Mouse (Mus musculus) midbrain, embryonic 12.5 days (tissue): ENCODE data around the gene Fhl3. TPM values are rescaled to one million over a fixed set of nuclear protein-coding genes. Genes with fewer than 3 reads are reported as not detected.
A peak's percentile ranks its signal among the peaks of the same experiment; 100 is the strongest.

Experiments
- ATAC-seq: fragments of 200-750 bp; cut with Nextera tagmentation; 2 replicates; pipeline ENCODE4 v1.8.0; 2017; ENCODE audit warnings: low read depth, moderate TSS enrichment, moderate library complexity; ENCODE audit not compliant: low FRiP score
- H3K27ac ChIP-seq: fragments of 300-500 bp; sonication (generic); replicated peaks from 2 replicates; pipeline ENCODE4 v1.5.1; 2016; ENCODE audit warnings: mild to moderate bottlenecking
- H3K27me3 ChIP-seq: fragments of 300-500 bp; sonication (generic); 2 replicates; pipeline ENCODE4 v1.6.1; 2016; ENCODE audit warnings: mild to moderate bottlenecking
- H3K36me3 ChIP-seq: fragments of 300-500 bp; sonication (generic); 2 replicates; pipeline ENCODE4 v1.6.1; 2016
- H3K4me1 ChIP-seq: fragments of 300-500 bp; sonication (generic); 2 replicates; pipeline ENCODE4 v1.6.1; 2016
- H3K4me2 ChIP-seq: fragments of 300-500 bp; sonication (generic); replicated peaks from 2 replicates; pipeline ENCODE4 v1.6.1; 2016; ENCODE audit warnings: mild to moderate bottlenecking, moderate library complexity
- H3K4me3 ChIP-seq: fragments of 300-500 bp; sonication (generic); 2 replicates; pipeline ENCODE4 v1.5.1; 2016; ENCODE audit warnings: mild to moderate bottlenecking
- H3K9ac ChIP-seq: fragments of 300-500 bp; sonication (generic); replicated peaks from 2 replicates; pipeline ENCODE4 v1.6.1; 2016; ENCODE audit warnings: mild to moderate bottlenecking, moderate library complexity
- H3K9me3 ChIP-seq: fragments of 300-500 bp; sonication (generic); 2 replicates; pipeline ENCODE4 v1.6.1; 2016; ENCODE audit warnings: mild to moderate bottlenecking
- WGBS: fragments of 180-500 bp; shearing (Covaris S2); methylation state at CpG from one replicate; pipeline ENCODE4 v1.1.7; 2016; 5-methylcytosine and 5-hydroxymethylcytosine counted together
- polyA plus RNA-seq: library from polyadenylated mRNA; unstranded; fragments of >200 nt; fragmentation: Nextera tagmentation; extraction: Ambion mirVana; gene quantifications from 2 replicates; pipeline ENCODE4 v1.2.1, GENCODE M21; 2016

The Fhl3 gene
- polyA plus RNA-seq, 1 experiment from 2014 or later = 2.6 TPM

DNA sequence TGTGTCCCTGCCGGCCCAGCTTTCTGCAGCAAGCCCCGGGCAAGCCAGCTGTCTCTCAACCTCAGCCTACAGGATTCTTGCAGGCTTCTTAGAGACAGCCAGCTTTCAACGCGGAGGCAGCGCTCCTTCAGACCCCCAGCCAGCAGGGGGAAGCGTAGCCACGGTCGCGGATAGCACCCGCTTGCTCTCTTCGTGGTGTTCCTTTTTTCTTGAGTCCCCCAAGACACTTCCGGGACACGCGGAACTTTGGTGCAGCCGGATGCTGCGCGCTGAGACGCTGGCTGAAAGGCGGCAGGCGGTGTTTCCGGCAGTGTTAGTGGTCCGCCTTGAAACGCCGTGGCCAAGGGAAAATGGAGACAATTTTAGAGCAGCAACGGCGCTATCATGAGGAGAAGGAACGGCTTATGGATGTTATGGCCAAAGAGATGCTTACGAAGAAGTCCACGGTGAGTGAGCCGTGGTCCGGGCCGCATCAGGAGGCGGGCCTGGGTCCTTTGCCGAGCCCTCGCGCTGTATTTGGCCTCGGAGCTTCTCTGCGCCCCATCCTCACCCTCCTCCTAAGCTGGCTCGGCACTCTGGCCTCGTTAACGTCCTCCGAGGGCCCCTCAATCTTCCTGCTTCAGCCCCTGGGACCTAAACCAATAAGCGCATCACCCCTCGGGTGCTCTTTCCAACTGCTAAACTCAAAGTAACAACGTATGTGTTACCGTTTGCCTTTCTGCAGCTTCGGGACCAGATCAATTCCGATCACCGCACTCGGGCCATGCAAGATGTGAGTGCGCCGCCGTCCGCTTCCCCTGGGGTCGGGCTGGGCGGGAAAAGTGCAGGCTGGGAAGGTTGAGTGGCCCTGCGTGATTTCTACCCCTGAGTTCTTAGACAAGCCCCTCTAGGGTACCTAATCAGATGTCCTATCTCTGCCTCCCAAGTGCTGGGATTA lies 14.3 kb downstream of the Fhl3 start, which contains the start of gene Sf3a3:
Gene Sf3a3 (plus strand): TSS at position 232 of the 937 bp plus-strand sequence.
- H3K4me3 ChIP-seq = peak within 1 kb of the TSS; percentile 93
- H3K36me3 ChIP-seq = peaks cover 36% of the 10 kb centered on the region
- no peaks in the 10 kb centered on the region for H3K9me3 ChIP-seq
- H3K9ac ChIP-seq = peak within 1 kb of the TSS; percentile 94
- H3K27me3 ChIP-seq = peaks cover 9% of the 10 kb centered on the region
- H3K27ac ChIP-seq = peak within 1 kb of the TSS; percentile 54
- under 1% methylated on average over 57 of the region's 57 CpGs for WGBS
- peak; percentile 91 for ATAC-seq
- peak within 1 kb of the TSS; percentile 98 for H3K4me2 ChIP-seq
- H3K4me1 ChIP-seq = peaks cover 21% of the 10 kb centered on the region

- Histone ChIP-seq H3K27me3 (no peaks in the 10 kb centered on the region), H3K4me2 (no peak overlapping the region), H3K36me3 (peaks cover 76% of the 10 kb centered on the region), H3K9me3 (no peaks in the 10 kb centered on the region), H3K27ac (no peak overlapping the region), H3K4me3 (no peak overlapping the region), H3K9ac (no peak overlapping the region), H3K4me1 (peaks cover 15% of the 10 kb centered on the region)
- WGBS = 94% methylated on average over 4 of the region's 4 CpGs
- no peak for ATAC-seq
Observed at GRCm38 (mm10) chr4:124719101-124719500, 18.6 kb downstream of the Fhl3 start.

GRCm38 (mm10) chr4:124726121-124726520 lies 25.6 kb downstream of the Fhl3 start:
- Histone ChIP-seq H3K4me1 (no peaks in the 10 kb centered on the region), H3K27me3 (no peaks in the 10 kb centered on the region), H3K9ac (no peak overlapping the region), H3K9me3 (no peaks in the 10 kb centered on the region), H3K27ac (no peak overlapping the region), H3K4me2 (no peak overlapping the region), H3K36me3 (peaks cover 97% of the 10 kb centered on the region), H3K4me3 (no peak overlapping the region)
- WGBS = 88% methylated on average over 6 of the region's 6 CpGs
- ATAC-seq = no peak

DNA sequence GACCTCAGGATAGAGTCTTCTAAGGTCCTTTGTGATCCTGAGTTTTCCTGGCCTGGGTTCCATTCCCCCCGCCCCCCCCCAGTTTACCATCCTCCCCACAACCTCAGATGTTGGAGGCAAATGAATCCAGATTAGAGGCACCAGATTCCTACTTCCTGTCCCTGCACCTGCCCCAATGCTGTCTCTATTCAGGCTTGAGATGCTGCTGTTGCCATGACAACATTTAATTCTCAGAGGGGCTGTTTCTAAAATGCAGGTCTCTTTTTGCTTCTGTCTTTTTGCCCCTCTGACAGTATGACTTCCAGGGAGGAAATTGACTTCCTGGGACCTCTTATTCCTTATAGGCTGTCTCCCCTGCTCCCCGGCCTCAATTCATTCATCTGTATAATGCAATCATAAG lies 36.5 kb downstream of the Fhl3 start:
- Histone ChIP-seq H3K4me3 (no peak overlapping the region), H3K4me1 (peaks cover under 1% of the 10 kb centered on the region), H3K4me2 (no peak overlapping the region), H3K9me3 (no peaks in the 10 kb centered on the region), H3K9ac (no peak overlapping the region), H3K27ac (no peak overlapping the region; the same call in 1 of the 2 replicates), H3K36me3 (peaks cover 19% of the 10 kb centered on the region), H3K27me3 (no peaks in the 10 kb centered on the region)
- ATAC-seq = no peak
- WGBS = 57% methylated on average over 2 of the region's 2 CpGs

- Histone ChIP-seq H3K36me3 (peaks cover 14% of the 10 kb centered on the region), H3K27ac (no peak overlapping the region)
Observed at GRCm38 (mm10) chr4:124737486-124737885, 37.0 kb downstream of the Fhl3 start.

GRCm38 (mm10) chr4:124738013-124738412 lies 37.5 kb downstream of the Fhl3 start:
- WGBS = 55% methylated on average over 4 of the region's 4 CpGs
- Histone ChIP-seq H3K9me3 (no peaks in the 10 kb centered on the region), H3K27ac (no peak overlapping the region), H3K4me3 (no peak overlapping the region), H3K4me1 (peaks cover 8% of the 10 kb centered on the region), H3K4me2 (no peak overlapping the region), H3K27me3 (no peaks in the 10 kb centered on the region), H3K36me3 (peaks cover 9% of the 10 kb centered on the region), H3K9ac (no peak overlapping the region)
- ATAC-seq = no peak

More at GRCm38 (mm10) chr4:124737486-124737885, 37.0 kb downstream of the Fhl3 start:
- no peaks in the 10 kb centered on the region for H3K9me3 ChIP-seq
- no peak overlapping the region for H3K9ac ChIP-seq
- WGBS = 71% methylated on average over 5 of the region's 5 CpGs
- peaks cover 6% of the 10 kb centered on the region for H3K4me1 ChIP-seq
- no peaks in the 10 kb centered on the region for H3K27me3 ChIP-seq
- H3K4me2 ChIP-seq = no peak overlapping the region
- no peak overlapping the region for H3K4me3 ChIP-seq
- ATAC-seq = no peak

DNA sequence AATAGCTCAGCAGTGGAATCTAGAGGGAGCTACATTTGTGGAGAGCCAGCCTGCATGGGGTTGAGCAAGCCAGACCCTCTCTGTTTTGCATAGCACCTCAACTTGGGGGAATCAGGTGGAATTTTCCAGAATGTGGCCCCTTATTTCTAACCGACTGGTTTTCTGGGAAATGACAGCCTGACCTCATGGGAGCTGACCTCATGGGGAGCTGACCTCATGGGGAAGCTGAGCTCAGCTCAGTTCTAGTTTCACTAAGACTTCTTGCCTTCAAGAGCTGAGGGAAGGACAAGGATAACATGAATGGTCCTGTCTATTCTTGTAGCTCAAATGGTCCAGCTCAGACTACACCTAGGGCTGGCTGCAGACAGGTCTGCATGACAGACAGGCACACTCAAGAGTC lies 38.3 kb downstream of the Fhl3 start:
- WGBS = 66% methylated on average over 1 of the region's 1 CpGs
- 0 out of 2 replicates have a peak, but pooled peaks cover under 1% of the 10 kb centered on the region for H3K36me3 ChIP-seq
- no peak for ATAC-seq

DNA sequence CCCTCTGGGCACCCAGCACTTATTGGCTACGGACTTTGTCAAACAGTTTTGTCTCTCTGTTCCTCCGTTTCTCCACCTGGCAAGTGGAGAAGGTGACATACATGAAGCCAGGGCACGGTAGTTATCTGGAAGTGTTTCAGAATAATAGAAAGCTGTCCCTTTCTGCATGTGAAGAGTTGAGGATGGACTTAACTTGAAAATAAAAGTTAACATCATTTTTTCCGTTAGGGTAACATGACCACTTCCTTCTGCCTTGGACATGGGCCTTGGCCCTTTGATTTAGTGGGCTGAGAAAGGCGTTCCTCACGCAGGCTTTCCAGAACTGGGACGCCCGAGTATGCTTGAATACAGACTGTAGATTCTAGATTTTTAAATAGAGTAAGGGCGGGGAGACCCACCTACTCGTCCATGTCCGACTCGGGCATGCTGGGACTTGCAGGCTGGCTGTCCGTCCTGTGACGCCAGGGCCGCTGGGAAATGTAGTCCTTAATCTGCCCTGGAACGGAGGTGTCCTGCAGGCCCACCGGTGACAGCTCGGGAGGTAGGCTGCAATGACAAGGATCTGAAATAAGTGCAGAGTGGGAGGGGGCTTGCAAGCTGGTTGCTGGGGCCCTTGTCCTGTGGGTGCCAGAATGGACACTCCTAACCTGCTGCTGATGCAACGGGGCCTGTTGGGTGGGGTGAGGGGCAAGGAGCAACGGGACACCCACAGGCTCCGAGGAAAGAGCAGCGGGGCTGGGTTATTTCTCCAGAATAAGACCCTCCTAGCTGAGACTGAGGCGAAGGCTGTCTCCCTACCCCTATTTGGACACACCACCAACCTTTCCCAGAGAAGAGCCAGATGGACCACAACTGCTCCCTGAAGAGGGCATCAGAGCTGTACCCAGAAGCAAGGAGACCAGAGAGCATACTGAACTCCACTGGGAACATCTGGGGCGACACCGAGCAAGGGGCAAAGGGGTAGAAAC lies 41.2 kb downstream of the Fhl3 start, which contains the start of gene Inpp5b:
Gene Inpp5b (plus strand): TSS at position 475 of the 968 bp plus-strand sequence.
- WGBS = 15% methylated on average over 25 of the region's 25 CpGs
- peaks cover 8% of the 10 kb centered on the region for H3K4me1 ChIP-seq
- no peaks in the 10 kb centered on the region for H3K9me3 ChIP-seq
- peak within 1 kb of the TSS; percentile 58 for H3K4me2 ChIP-seq
- ATAC-seq = peak; percentile 92
- peak within 1 kb of the TSS; percentile 55 for H3K9ac ChIP-seq
- H3K36me3 ChIP-seq = peaks cover 8% of the 10 kb centered on the region; the same call in 1 of the 2 replicates
- H3K27me3 ChIP-seq = no peaks in the 10 kb centered on the region
- H3K27ac ChIP-seq = no peak within 1 kb of the TSS
- peak within 1 kb of the TSS; percentile 52 for H3K4me3 ChIP-seq

More for the DNA sequence above, 38.3 kb downstream of the Fhl3 start:
- Histone ChIP-seq H3K4me3 (no peak overlapping the region), H3K27ac (no peak overlapping the region), H3K27me3 (no peaks in the 10 kb centered on the region), H3K4me1 (peaks cover 8% of the 10 kb centered on the region), H3K9ac (no peak overlapping the region), H3K4me2 (no peak overlapping the region), H3K9me3 (no peaks in the 10 kb centered on the region)

DNA sequence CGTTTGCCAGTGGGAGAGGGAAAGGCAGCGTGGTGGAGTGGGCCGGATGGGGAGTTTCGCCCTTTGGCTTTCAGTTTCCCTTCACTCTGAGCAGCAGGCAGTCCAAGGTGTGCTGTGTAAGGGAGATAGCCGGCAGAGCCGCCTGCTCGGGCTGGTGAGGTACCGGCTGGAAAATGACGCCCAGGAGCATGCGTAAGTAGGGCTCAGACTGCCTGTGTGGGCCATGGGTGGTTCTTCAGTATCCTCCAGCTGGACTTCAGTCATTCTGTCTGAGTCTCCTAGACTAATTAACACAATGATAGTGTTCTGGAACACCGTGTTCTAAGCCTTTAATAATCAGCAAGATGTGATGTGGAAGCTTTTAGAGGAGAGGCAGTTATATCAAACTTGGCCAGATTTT lies 42.3 kb downstream of the Fhl3 start:
- WGBS = 86% methylated on average over 11 of the region's 11 CpGs
- no peak for ATAC-seq

DNA sequence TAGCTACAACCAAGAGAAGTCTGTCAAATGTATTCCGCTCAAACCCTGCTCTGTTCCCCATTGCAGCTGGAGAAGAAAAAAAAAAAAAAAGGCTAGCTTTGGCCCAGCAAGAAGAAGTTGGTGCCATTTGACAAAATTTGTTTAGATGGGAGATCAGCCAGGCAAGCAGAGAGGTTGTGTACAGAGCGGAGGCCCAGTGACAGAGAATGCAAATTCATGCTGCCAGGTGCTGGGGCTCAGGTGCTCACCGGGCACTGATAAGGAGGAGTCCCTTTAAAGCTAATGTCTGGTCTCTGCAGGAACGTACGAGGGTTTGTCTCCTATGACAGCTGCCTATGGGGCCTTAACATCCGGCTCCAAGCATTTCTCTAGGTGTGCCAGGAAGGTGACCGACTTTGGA lies 46.1 kb downstream of the Fhl3 start:
- H3K27me3 ChIP-seq = peaks cover 14% of the 10 kb centered on the region
- H3K36me3 ChIP-seq = peaks cover 8% of the 10 kb centered on the region
- no peaks in the 10 kb centered on the region for H3K9me3 ChIP-seq
- no peak overlapping the region for H3K27ac ChIP-seq
- no peak for ATAC-seq
- WGBS = 79% methylated on average over 7 of the region's 7 CpGs
- H3K4me2 ChIP-seq = no peak overlapping the region
- no peak overlapping the region for H3K9ac ChIP-seq
- H3K4me1 ChIP-seq = peaks cover 13% of the 10 kb centered on the region
- no peak overlapping the region for H3K4me3 ChIP-seq

More for the DNA sequence above, 42.3 kb downstream of the Fhl3 start:
- H3K27ac ChIP-seq = no peak overlapping the region
- no peak overlapping the region for H3K9ac ChIP-seq
- no peaks in the 10 kb centered on the region for H3K9me3 ChIP-seq
- H3K27me3 ChIP-seq = no peaks in the 10 kb centered on the region
- H3K4me2 ChIP-seq = no peak overlapping the region
- peaks cover 8% of the 10 kb centered on the region for H3K4me1 ChIP-seq
- H3K36me3 ChIP-seq = peaks cover 8% of the 10 kb centered on the region
- H3K4me3 ChIP-seq = no peak overlapping the region

DNA sequence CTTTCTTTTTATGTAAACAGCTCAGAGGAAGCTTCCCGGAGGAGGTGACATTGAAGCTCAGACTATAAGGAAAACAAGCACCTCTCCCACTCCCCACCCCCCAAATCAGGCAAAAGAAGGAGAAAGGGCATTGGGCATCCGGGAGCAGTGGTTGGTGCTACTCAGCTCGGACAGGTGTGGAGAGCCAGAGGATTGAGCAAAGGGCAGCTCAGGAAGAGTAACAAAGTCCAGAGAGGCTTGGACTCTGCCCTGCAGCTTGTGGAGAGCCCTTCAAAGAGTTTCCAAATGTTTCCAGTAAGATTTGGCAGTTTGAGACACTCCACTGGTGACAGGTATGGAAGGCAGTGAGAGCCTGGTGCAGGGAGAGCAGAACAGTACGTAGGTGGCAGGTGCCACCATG lies 47.4 kb downstream of the Fhl3 start:
- no peak overlapping the region for H3K4me2 ChIP-seq
- ATAC-seq = no peak
- H3K27ac ChIP-seq = no peak overlapping the region
- peaks cover 8% of the 10 kb centered on the region for H3K36me3 ChIP-seq
- H3K4me1 ChIP-seq = peaks cover 16% of the 10 kb centered on the region
- no peaks in the 10 kb centered on the region for H3K9me3 ChIP-seq
- peaks cover 14% of the 10 kb centered on the region for H3K27me3 ChIP-seq
- H3K9ac ChIP-seq = no peak overlapping the region
- H3K4me3 ChIP-seq = no peak overlapping the region
- WGBS = 62% methylated on average over 4 of the region's 4 CpGs
